ENCODE assay signal across 20 mouse cellular contexts in genomic region chr7:95613736-95614135, GRCm38 (mm10).
DNase-seq lines count a peak whose midpoint lies in the region; ATAC-seq and TF ChIP-seq lines count a peak whose summit lies in the region.
"Had no signal": no experiment of that assay in that cellular context is flagged by ENCODE, and none has a peak within 500 bp of the region (broad histone marks: within the 10 kb centered on the region; RNA-seq: fewer than 3 reads in every experiment).

No protein-coding gene starts in this region.

- ATAC-seq in midbrain, embryonic 16.5 days = no peak
- ATAC-seq: activated CD4-positive, CD25-positive, alpha-beta regulatory T cell, adult 4 months; forebrain, embryonic 13.5 days; forebrain, embryonic 15.5 days; forebrain, postnatal 0 days; Patski had no signal

- no peak overlapping the region for H3K27ac ChIP-seq in kidney, adult 2 months (ENCODE audit: insufficient read depth, low read depth, low read length)
- H3K27ac ChIP-seq in midbrain, embryonic 16.5 days (ENCODE audit: low read length) = no peak overlapping the region
- H3K27ac ChIP-seq in left cerebral cortex, adult 2 months = no peak overlapping the region
- H3K27ac ChIP-seq: embryonic facial prominence, embryonic 13.5 days; forebrain, embryonic 13.5 days; forebrain, embryonic 15.5 days had no signal

- TF ChIP-seq CTCF in kidney, adult 2 months (conservative IDR thresholded peaks at IDR 0.05; ENCODE audit: insufficient read depth, insufficient read length, low read depth, low read length) = no peak
- no peak for TF ChIP-seq CTCF in left cerebral cortex, adult 2 months (IDR thresholded peaks at IDR 0.05)

- intact Hi-C loops in left cerebral cortex, adult 2 months (cut with DNase I) = no loop called here

- no peak overlapping the region for H3K4me2 ChIP-seq in midbrain, embryonic 16.5 days (ENCODE audit: low read length)
- H3K4me2 ChIP-seq: embryonic facial prominence, embryonic 13.5 days; forebrain, embryonic 13.5 days; forebrain, embryonic 15.5 days had no signal

- H3K9me3 ChIP-seq in midbrain, embryonic 16.5 days (replicated peaks; ENCODE audit: control insufficient read depth, low read length, poor library complexity, severe bottlenecking) = no peaks in the 10 kb centered on the region
- H3K9me3 ChIP-seq: embryonic facial prominence, embryonic 13.5 days; forebrain, embryonic 13.5 days; forebrain, embryonic 15.5 days had no signal

- H3K9ac ChIP-seq in midbrain, embryonic 16.5 days (ENCODE audit: low read depth, low read length) = no peak overlapping the region
- H3K9ac ChIP-seq: embryonic facial prominence, embryonic 13.5 days; forebrain, embryonic 13.5 days; forebrain, embryonic 15.5 days; forebrain, postnatal 0 days had no signal

- H3K4me1 ChIP-seq in kidney, adult 2 months (ENCODE audit: control insufficient read depth, insufficient read depth, low read length) = no peaks in the 10 kb centered on the region
- no peaks in the 10 kb centered on the region for H3K4me1 ChIP-seq in midbrain, embryonic 16.5 days (ENCODE audit: control insufficient read depth, insufficient read depth, low read length)
- H3K4me1 ChIP-seq: embryonic facial prominence, embryonic 13.5 days; forebrain, embryonic 13.5 days had no signal

- TF ChIP-seq POLR2A in kidney, adult 2 months (IDR thresholded peaks at IDR 0.05; ENCODE audit: low read depth, low read length) = no peak

- H3K27me3 ChIP-seq in kidney, adult 2 months (replicated peaks; ENCODE audit: control insufficient read depth, insufficient read depth, low read length) = no peaks in the 10 kb centered on the region
- H3K27me3 ChIP-seq in midbrain, embryonic 16.5 days (ENCODE audit: control insufficient read depth, insufficient read depth, low read depth, low read length) = no peaks in the 10 kb centered on the region
- H3K27me3 ChIP-seq: embryonic facial prominence, embryonic 13.5 days; forebrain, embryonic 13.5 days; forebrain, embryonic 15.5 days; Patski had no signal

- no peak overlapping the region for H3K4me3 ChIP-seq in kidney, adult 2 months (ENCODE audit: insufficient read depth, low read depth, low read length)
- no peak overlapping the region for H3K4me3 ChIP-seq in midbrain, embryonic 16.5 days (ENCODE audit: low read depth, low read length)
- no peak overlapping the region for H3K4me3 ChIP-seq in left cerebral cortex, adult 2 months
- H3K4me3 ChIP-seq: embryonic facial prominence, embryonic 13.5 days; forebrain, embryonic 13.5 days; forebrain, embryonic 15.5 days had no signal

- DNase-seq in kidney, postnatal 14 days = peak; percentile 8
- DNase-seq in kidney, adult 2 months = no peak
- DNase-seq in retina, embryonic 14.5 days (ENCODE audit: low spot score) = peak; percentile 70
- peak; percentile 3 for DNase-seq in retina, postnatal 7 days (ENCODE audit: low read depth, low spot score)
- DNase-seq in left cerebral cortex, adult 2 months (ENCODE audit: extremely low spot score in 1 of 2, low spot score in 2 of 2) = no peak
- DNase-seq: adrenal gland, adult 8-10 months; adrenal gland, postnatal 14 days; adrenal gland, postnatal 36 days; cerebellum, adult 11-12 months; cerebellum, adult 2 months; cerebellum, adult 9-10 months; cerebellum, postnatal 10 days; cerebellum, postnatal 25 days; forebrain, postnatal 0 days had no signal

- H3K36me3 ChIP-seq in kidney, adult 2 months (ENCODE audit: control insufficient read depth, insufficient read depth, low read length) = no peaks in the 10 kb centered on the region
- H3K36me3 ChIP-seq in midbrain, embryonic 16.5 days (ENCODE audit: control insufficient read depth, insufficient read depth, low read length) = no peaks in the 10 kb centered on the region
- H3K36me3 ChIP-seq: embryonic facial prominence, embryonic 13.5 days; forebrain, embryonic 15.5 days had no signal

- 86% methylated on average over 2 of the region's 2 CpGs for WGBS in kidney, adult 2 months
- WGBS in midbrain, embryonic 16.5 days = 89% methylated on average over 2 of the region's 2 CpGs

Comparison
In these comparisons a context has a peak if more than half of its experiments do, and no peak if none do; other contexts are left out.
1. DNase-seq: peak in kidney, postnatal 14 days (single experiment), retina, embryonic 14.5 days (single experiment) and retina, postnatal 7 days (single experiment); none in kidney, adult 2 months (single experiment) and left cerebral cortex, adult 2 months (0 of 2).